Mouse (Mus musculus) frontal cortex, postnatal 10 days (tissue): ENCODE measurements around the gene Olfml3.

Source experiments
- DNase-seq, 2 experiments: peaks; one replicate each; pipeline ENCODE4 v3.0.0; 2022; ENCODE audit warnings: low spot score in 2 of 2, mixed read lengths in 1 of 2

The Olfml3 gene

GRCm38 (mm10) chr3:103737778-103738571 is at the start of gene Olfml3:
Gene Olfml3, minus strand, starts transcription at chr3:103738001.
- DNase-seq, result peak; percentile 74 to 88

DNA sequence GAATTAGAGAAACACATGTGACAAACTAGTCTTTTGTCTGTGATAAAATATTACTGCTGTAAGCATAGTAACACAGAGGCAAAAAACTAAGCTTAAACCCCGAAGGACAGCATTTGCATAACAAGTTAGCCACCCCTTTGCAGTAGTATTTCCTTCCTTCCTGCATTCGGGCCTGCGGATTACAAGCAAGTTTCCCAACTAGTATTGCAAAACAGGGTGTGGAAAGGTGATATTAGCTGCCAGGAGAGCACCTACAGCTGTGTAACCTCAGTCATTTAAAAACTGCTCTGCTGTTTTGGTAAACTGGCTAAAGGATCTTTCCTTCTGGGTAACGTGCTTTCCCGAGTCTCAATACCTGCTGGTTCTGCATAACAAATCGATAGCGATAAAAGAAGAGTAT is 49.4 kb upstream of the Olfml3 start:
- no peak for DNase-seq

- DNase-seq, result no peak
Measured at GRCm38 (mm10) chr3:103782844-103783609, 45.2 kb upstream of the Olfml3 start.

GRCm38 (mm10) chr3:103780777-103781176 is 43.0 kb upstream of the Olfml3 start:
- DNase-seq, result no peak

DNA sequence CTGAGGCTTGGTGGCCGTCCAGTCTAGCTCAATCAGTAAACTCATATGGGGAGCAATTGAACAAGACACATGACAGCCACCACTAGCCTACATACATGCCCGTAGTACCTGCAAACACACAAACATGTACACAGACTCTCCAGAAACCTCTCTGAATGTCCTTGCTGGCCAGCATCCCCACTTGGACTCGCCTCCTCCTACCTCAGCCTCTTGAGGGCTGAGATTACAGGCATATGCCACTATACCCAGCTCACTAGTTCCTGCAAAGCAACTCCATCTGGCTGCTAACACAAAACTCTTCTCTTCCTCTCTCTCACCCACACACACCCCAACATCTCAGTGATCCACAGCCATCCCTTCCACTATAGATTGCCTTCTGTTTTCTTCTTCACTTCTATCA is 42.5 kb upstream of the Olfml3 start:
- no peak for DNase-seq

- DNase-seq, result no peak
Measured at GRCm38 (mm10) chr3:103779183-103779582, 41.4 kb upstream of the Olfml3 start.

- no peak for DNase-seq
Measured at GRCm38 (mm10) chr3:103778660-103779059, 40.9 kb upstream of the Olfml3 start.

DNA sequence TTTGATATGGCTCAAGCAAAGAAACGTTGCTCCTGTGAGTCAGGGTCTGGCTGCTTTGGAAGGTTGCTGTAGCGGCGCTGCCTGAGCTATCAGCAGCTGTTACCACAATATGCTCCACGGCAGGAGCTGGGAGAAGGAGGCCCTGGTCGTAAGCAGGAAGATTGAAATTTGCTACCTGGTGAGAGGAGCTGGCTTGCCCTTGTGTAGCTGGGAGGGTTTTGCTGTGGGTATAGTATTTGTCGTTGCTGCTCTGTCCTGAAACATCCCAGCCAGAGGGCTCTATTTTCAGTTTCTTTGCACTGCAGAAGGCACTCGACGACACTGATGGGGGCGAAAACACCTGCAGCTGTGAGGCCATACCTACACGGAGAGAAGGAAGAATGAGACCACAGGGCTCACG is 40.1 kb upstream of the Olfml3 start:
- DNase-seq, result no peak

- no peak for DNase-seq
Measured at GRCm38 (mm10) chr3:103774009-103774408, 36.2 kb upstream of the Olfml3 start.

DNA sequence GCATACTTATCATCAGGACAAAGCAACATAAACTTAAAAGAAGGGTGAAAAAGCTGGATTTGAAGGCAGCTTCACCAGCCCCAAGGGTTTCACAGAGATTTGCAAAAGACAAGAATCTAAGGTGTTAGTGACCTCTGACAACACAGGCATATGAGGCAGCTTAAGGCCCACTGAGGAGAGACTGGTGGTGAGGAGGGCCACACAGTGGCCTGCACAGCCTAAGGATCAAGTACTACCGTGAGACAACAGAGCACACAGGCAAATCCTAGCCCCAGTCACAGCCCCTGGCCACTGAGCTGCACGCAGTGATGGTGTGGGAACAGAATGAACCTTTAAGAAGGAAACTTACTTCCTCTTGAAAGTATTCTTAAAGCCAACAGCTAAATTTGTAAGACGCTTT is 35.7 kb upstream of the Olfml3 start:
- DNase-seq, result no peak

GRCm38 (mm10) chr3:103772846-103773245 is 35.0 kb upstream of the Olfml3 start:
- DNase-seq, result no peak

GRCm38 (mm10) chr3:103771531-103772130 is 33.8 kb upstream of the Olfml3 start:
- no peak for DNase-seq

GRCm38 (mm10) chr3:103766789-103767188 is 29.0 kb upstream of the Olfml3 start:
- DNase-seq, result no peak

- DNase-seq, result no peak
Measured at GRCm38 (mm10) chr3:103759261-103759970, 21.6 kb upstream of the Olfml3 start.

DNA sequence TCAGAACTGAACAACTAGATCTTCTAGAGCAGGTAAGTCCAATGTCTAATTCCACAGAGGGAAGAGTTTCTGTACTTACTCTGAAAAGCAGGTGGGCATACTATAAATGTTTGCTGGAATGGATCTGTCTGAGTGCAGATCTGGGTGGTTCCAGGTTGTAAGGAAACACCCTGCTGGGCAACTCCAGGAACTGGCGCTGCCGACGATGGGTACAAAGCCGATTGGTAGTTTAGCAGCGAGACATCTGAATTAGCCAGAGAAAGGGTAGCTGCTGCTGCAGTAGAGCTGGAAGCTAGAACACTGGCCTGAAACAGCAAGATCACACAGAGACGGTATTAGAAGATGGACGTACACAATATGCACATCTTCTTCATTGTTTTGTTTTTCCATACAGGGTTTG is 20.7 kb upstream of the Olfml3 start:
- no peak for DNase-seq

DNA sequence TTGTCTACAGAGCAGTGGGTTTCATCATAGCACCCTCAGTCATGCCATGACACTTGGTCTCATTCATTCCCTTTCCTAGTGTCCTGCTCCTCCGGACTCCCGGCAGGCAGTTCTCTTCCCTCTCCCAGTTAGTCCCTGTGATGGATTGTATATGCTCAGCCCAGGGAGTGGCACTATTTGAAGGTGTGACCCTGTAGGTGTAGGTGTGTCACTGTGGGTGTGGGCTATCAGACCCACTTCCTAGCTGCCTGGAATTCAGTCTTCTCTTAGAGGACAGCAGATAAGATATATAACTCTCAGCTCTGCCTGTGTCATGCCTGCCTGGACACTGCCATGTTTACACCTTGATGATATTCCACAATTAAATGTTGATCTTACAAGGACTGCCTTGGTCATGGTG is 19.1 kb upstream of the Olfml3 start:
- no peak for DNase-seq

DNA sequence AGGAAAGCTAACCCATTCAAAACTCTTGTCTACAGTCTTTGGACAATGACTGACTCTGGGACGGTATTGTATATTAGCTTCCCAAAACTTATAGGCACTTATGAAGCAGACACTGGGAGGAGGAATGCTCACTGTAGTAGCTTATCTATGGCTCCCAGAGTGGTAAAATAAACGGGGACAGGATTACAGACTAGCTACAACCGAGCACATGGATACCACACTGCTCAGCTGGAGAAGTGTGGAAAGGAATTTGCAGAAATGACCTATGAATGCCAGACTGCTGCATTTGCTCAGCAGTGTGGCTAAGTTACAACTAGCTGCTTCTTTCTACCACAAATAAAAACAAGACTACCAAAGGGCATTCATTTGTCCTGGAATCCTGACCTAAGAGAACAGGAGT is 17.6 kb upstream of the Olfml3 start:
- DNase-seq, result no peak

DNA sequence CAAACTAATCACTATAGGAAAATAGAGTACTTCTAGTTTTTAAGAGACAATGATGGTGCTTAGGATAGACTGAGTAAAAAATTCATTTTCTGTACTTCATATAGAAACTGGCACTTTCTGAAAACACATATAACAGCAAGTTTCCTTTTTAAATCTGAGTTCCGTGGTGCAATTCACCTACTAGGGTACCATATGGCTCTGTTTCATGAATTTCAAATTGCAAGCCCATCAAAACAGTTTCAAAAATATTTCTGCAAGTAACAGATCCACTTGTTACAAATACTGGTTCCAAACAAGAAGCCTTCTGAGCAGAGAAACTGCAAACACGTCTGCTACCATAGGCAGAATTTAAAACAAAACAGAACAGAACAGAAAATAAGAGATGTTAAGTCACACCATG is 13.8 kb upstream of the Olfml3 start:
- no peak for DNase-seq

DNA sequence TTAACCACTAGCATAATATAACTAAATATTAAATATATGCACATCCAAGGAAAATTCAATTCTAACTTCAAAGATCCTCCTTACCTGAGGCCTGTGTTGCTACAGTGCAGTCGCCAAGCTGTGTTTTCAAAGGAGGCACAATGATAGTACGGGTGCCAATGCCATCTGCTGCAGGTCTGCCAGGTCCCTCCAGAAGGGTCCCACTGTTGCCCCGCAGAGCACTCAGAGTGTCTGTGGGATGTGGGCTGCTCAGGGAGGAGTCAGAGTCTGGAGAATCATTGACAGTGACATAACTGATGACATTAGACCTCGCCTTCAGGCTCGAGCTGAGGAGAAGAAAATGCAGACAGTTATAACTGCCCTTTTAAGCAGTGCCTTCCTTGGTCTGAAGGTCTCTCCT is 8.9 kb upstream of the Olfml3 start:
- no peak for DNase-seq

DNA sequence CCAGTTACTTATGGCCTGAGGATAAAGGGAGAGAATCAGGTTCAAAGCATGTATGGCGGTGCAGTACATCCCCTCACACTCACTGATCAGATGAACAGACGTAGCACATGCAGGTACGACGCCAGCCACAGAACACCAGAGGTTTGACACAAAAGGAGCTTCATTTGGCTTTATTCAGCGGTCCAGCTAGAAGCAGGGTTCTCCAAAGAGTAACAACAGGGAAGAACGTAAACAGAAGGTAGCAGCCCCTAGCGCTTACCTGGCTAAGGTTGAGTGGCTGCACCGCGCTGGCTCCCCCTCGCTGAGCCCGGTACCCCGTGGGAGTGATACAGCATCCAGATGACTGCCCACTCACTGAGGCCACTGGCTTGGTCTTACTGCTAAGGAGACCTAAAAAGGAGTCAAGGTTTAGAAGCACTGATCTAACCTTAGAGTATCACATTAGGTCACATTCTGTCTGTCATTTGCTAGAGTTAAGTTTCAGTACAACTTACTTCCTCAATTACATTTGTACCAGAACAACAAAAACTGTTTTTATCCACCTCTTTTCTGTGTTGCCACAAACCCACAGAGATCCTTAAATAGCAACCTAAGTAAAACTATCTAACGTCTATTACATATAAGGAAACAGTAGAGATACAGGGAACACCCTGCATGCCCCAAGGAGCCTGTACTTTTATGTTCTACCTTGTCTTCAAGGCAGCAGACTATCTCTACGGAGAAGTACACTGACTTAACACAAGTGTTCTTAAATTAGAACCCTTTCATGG is 7.4 kb upstream of the Olfml3 start:
- DNase-seq, result no peak

DNA sequence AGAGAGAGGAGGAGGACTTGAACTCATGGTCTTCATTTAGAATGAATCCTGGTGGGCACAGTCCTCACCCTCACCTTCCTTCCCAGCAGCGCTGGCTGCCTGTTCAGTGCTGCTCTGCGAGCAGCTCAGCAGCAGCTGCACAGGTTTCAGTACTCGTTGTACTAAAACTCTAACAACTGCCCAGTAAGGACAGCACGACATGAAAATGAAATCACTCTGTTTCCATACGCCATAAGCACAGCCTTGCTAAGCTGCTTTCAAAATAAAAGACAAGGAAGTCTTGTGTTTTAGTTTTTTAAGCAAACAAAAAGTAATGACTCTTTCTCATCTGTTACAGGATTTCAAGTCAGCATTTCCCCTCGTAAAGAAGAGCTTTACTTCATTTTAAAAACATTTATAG is 5.4 kb upstream of the Olfml3 start:
- DNase-seq, result no peak
